Mouse (Mus musculus): ENCODE measurements around the gene Gm28230.

DNA sequence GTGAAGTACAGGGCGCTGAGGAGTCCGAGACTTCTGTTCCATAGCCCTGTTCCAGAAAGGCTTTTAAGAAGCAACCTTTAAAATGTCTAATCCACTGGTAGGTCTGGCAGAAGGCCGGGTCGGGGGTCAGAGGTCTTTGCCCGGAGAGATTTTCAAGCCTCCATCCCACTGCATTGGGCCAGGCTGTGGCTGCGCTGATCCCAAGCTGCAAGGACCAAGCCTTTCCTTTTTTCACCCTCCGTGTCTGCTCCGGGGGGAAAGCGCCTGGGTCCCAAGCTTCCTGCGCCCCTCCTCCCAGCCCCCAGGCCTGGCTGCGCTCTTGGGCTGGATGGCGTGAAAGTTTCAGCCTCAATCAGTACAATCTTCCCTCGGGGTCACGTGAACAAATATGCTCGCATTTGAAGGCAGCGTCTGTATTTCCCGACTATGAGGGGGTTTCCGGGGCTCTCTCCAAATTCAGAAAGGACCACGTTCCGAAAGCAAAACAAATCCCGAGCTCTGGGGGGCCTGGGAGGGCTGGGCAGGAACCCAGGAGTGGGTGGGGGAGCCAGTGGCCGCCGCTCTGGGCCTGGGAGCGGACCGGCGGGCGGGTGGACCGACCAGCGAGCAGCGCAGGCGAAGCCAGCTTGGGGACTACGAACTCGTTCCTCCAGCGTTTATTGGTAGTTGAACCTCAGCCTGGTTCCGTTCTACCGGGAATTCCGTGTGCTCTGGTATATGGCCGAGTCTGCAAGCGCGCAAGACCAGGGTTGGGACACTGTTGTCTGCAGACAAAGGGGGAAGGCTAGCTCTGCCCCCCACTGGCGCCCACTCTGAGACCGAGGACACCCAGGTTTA is 9.5 kb downstream of the Gm28230 start:
- TF ChIP-seq CTCF (IDR thresholded peaks at IDR 0.05; ENCODE audit: insufficient read depth, low read length) (no peak), POLR2A (IDR thresholded peaks at IDR 0.05; ENCODE audit: borderline replicate concordance, extremely low read depth, low read depth, low read length) (no peak)

Measured in lung, adult 2 months (tissue).